ENCODE assay signal across 16 mouse cellular contexts in genomic region chr13:16018807-16019510, GRCm38 (mm10). TPM values are rescaled to one million over a fixed set of nuclear protein-coding genes. Genes with fewer than 3 reads are reported as not detected.
DNase-seq lines count a peak whose midpoint lies in the region; ATAC-seq and TF ChIP-seq lines count a peak whose summit lies in the region.
"Had no signal": no experiment of that assay in that cellular context is flagged by ENCODE, and none has a peak within 500 bp of the region (broad histone marks: within the 10 kb centered on the region; RNA-seq: fewer than 3 reads in every experiment).

No protein-coding gene starts in this region.

- H3K27me3 ChIP-seq in heart, embryonic 11.5 days (ENCODE audit: control insufficient read depth, insufficient read depth, low read length), result peaks cover 3% of the 10 kb centered on the region; the same call in 1 of the 2 replicates
- H3K27me3 ChIP-seq in heart, adult 2 months (ENCODE audit: control insufficient read depth, insufficient read depth, low read length), result peaks cover 3% of the 10 kb centered on the region; the same call in 1 of the 2 replicates
- peaks cover 5% of the 10 kb centered on the region for H3K27me3 ChIP-seq in lung, embryonic 15.5 days
- no peaks in the 10 kb centered on the region for H3K27me3 ChIP-seq in lung, postnatal 0 days (replicated peaks; ENCODE audit: insufficient read depth, low read length)
- H3K27me3 ChIP-seq in intestine, embryonic 15.5 days (replicated peaks), result peaks cover 6% of the 10 kb centered on the region; the same call in 1 of the 2 replicates
- H3K27me3 ChIP-seq in stomach, embryonic 15.5 days (replicated peaks), result 0 out of 2 replicates have a peak, but pooled peaks cover 6% of the 10 kb centered on the region

- intact Hi-C loops in heart, adult 2 months (cut with DNase I), result loop anchor here (10.0 kb wide), 1 partner anchor 806 kb away; no protein-coding TSS in a partner anchor

- H3K4me3 ChIP-seq in heart, embryonic 11.5 days (ENCODE audit: low read depth, low read length), result peak overlapping the region; percentile 53; the same call in 1 of the 2 replicates
- H3K4me3 ChIP-seq in heart, adult 2 months, result no peak overlapping the region
- no peak overlapping the region for H3K4me3 ChIP-seq in lung, embryonic 15.5 days
- no peak overlapping the region for H3K4me3 ChIP-seq in lung, postnatal 0 days (ENCODE audit: low read depth, low read length)
- H3K4me3 ChIP-seq in intestine, embryonic 15.5 days (replicated peaks), result no peak overlapping the region
- H3K4me3 ChIP-seq in stomach, embryonic 15.5 days (replicated peaks), result 0 out of 2 replicates have a peak overlapping the region, but pooled peaks have one; percentile 11
- H3K4me3 ChIP-seq: forebrain, embryonic 10.5 days had no signal

- H3K9me3 ChIP-seq in heart, embryonic 11.5 days (replicated peaks; ENCODE audit: control insufficient read depth, low read length), result no peaks in the 10 kb centered on the region
- H3K9me3 ChIP-seq in lung, embryonic 15.5 days, result no peaks in the 10 kb centered on the region
- H3K9me3 ChIP-seq in lung, postnatal 0 days (ENCODE audit: low read length), result no peaks in the 10 kb centered on the region
- H3K9me3 ChIP-seq in intestine, embryonic 15.5 days, result no peaks in the 10 kb centered on the region
- H3K9me3 ChIP-seq in stomach, embryonic 15.5 days, result no peaks in the 10 kb centered on the region
- H3K9me3 ChIP-seq: forebrain, embryonic 10.5 days; hindbrain, embryonic 15.5 days had no signal

- no peaks in the 10 kb centered on the region for H3K79me2 ChIP-seq in heart, adult 2 months (replicated peaks; ENCODE audit: control insufficient read depth, insufficient read depth, low read length)

- peak overlapping the region; percentile 88 for H3K4me2 ChIP-seq in heart, embryonic 11.5 days
- H3K4me2 ChIP-seq in lung, embryonic 15.5 days, result peak overlapping the region; percentile 16
- H3K4me2 ChIP-seq in lung, postnatal 0 days (replicated peaks; ENCODE audit: low read depth, low read length), result no peak overlapping the region; the same call in 1 of the 2 replicates
- H3K4me2 ChIP-seq in intestine, embryonic 15.5 days (replicated peaks), result 0 out of 2 replicates have a peak overlapping the region, but pooled peaks have one; percentile 26
- H3K4me2 ChIP-seq in stomach, embryonic 15.5 days, result no peak overlapping the region; the same call in 1 of the 2 replicates
- H3K4me2 ChIP-seq: midbrain, embryonic 11.5 days had no signal

- 74% methylated on average over 3 of the region's 3 CpGs for WGBS in heart, embryonic 11.5 days (ENCODE audit: insufficient replicate concordance)
- WGBS in heart, adult 2 months, result 70% methylated on average over 3 of the region's 3 CpGs
- 63% methylated on average over 3 of the region's 3 CpGs for WGBS in lung, embryonic 15.5 days
- WGBS in lung, postnatal 0 days, result 80% methylated on average over 3 of the region's 3 CpGs
- 68% methylated on average over 3 of the region's 3 CpGs for WGBS in intestine, embryonic 15.5 days
- WGBS in stomach, embryonic 15.5 days, result 73% methylated on average over 3 of the region's 3 CpGs

- H3K36me3 ChIP-seq in heart, embryonic 11.5 days (ENCODE audit: control insufficient read depth, insufficient read depth, low read length), result no peaks in the 10 kb centered on the region
- no peaks in the 10 kb centered on the region for H3K36me3 ChIP-seq in heart, adult 2 months (ENCODE audit: control insufficient read depth, insufficient read depth, low read length)
- no peaks in the 10 kb centered on the region for H3K36me3 ChIP-seq in lung, embryonic 15.5 days
- no peaks in the 10 kb centered on the region for H3K36me3 ChIP-seq in lung, postnatal 0 days (ENCODE audit: insufficient read depth, low read length)
- H3K36me3 ChIP-seq in intestine, embryonic 15.5 days, result no peaks in the 10 kb centered on the region
- H3K36me3 ChIP-seq in stomach, embryonic 15.5 days, result no peaks in the 10 kb centered on the region
- H3K36me3 ChIP-seq: forebrain, embryonic 10.5 days; hindbrain, embryonic 15.5 days had no signal

- no peak for ATAC-seq in heart, embryonic 11.5 days (replicated peaks; ENCODE audit: insufficient number of reproducible peaks, low FRiP score, low TSS enrichment)
- ATAC-seq in lung, embryonic 15.5 days (ENCODE audit: borderline replicate concordance, extremely low read depth, low FRiP score, low TSS enrichment), result no peak
- no peak for ATAC-seq in lung, postnatal 0 days
- no peak for ATAC-seq in intestine, embryonic 15.5 days
- no peak for ATAC-seq in stomach, embryonic 15.5 days (ENCODE audit: insufficient read depth, low FRiP score, low read depth)
- ATAC-seq: CD4-positive, CD25-positive, alpha-beta regulatory T cell, adult 4 months had no signal

- no peak for DNase-seq in heart, adult 2 months
- DNase-seq in lung, postnatal 0 days (ENCODE audit: low spot score), result no peak
- DNase-seq in kidney, adult 9 months, result no peak
- DNase-seq in ovary, postnatal 10 days (ENCODE audit: low spot score), result no peak
- DNase-seq: cerebellum, postnatal 36 days; gastrocnemius, postnatal 14 days; kidney, postnatal 10 days; right cerebral cortex, adult 18-20 months had no signal

- H3K4me1 ChIP-seq in heart, embryonic 11.5 days (ENCODE audit: control insufficient read depth, insufficient read depth, low read length), result no peaks in the 10 kb centered on the region; the same call in 1 of the 2 replicates
- H3K4me1 ChIP-seq in heart, adult 2 months (ENCODE audit: control insufficient read depth, insufficient read depth, low read length), result no peaks in the 10 kb centered on the region
- H3K4me1 ChIP-seq in lung, embryonic 15.5 days, result peaks cover 10% of the 10 kb centered on the region
- H3K4me1 ChIP-seq in lung, postnatal 0 days (ENCODE audit: insufficient read depth, low read depth, low read length), result peaks cover 7% of the 10 kb centered on the region; the same call in 1 of the 2 replicates
- H3K4me1 ChIP-seq in intestine, embryonic 15.5 days (replicated peaks), result peaks cover 10% of the 10 kb centered on the region
- H3K4me1 ChIP-seq in stomach, embryonic 15.5 days, result peaks cover 10% of the 10 kb centered on the region; the same call in 1 of the 2 replicates

- H3K27ac ChIP-seq in heart, embryonic 11.5 days (ENCODE audit: low read depth, low read length), result no peak overlapping the region
- H3K27ac ChIP-seq in heart, adult 2 months, result no peak overlapping the region
- H3K27ac ChIP-seq in lung, embryonic 15.5 days, result no peak overlapping the region
- H3K27ac ChIP-seq in lung, postnatal 0 days (ENCODE audit: low read length), result no peak overlapping the region
- H3K27ac ChIP-seq in intestine, embryonic 15.5 days, result no peak overlapping the region
- no peak overlapping the region for H3K27ac ChIP-seq in stomach, embryonic 15.5 days
- H3K27ac ChIP-seq: forebrain, embryonic 10.5 days; hindbrain, embryonic 15.5 days had no signal

- no peak overlapping the region for H3K9ac ChIP-seq in heart, embryonic 11.5 days (ENCODE audit: low read depth, low read length)
- H3K9ac ChIP-seq in heart, adult 2 months (ENCODE audit: low read depth, low read length), result no peak overlapping the region
- H3K9ac ChIP-seq in lung, embryonic 15.5 days, result no peak overlapping the region
- no peak overlapping the region for H3K9ac ChIP-seq in lung, postnatal 0 days (replicated peaks; ENCODE audit: low read depth)
- H3K9ac ChIP-seq in intestine, embryonic 15.5 days, result no peak overlapping the region
- no peak overlapping the region for H3K9ac ChIP-seq in stomach, embryonic 15.5 days
- H3K9ac ChIP-seq: hindbrain, embryonic 15.5 days had no signal

- no peak for TF ChIP-seq POLR2A in heart, adult 2 months (IDR thresholded peaks at IDR 0.05; ENCODE audit: insufficient read depth, low read depth, low read length)

- no peak for TF ChIP-seq EP300 in heart, adult 2 months (IDR thresholded peaks at IDR 0.05; ENCODE audit: insufficient read depth, low read depth, low read length)
- no peak for TF ChIP-seq EP300 in lung, postnatal 0 days (IDR thresholded peaks at IDR 0.05)

- TF ChIP-seq CTCF in heart, adult 2 months (IDR thresholded peaks at IDR 0.05), result no peak
- TF ChIP-seq CTCF in lung, postnatal 0 days (IDR thresholded peaks at IDR 0.05), result no peak

RNA-seq across cellular contexts. Expression of gene Inhba, which starts 7.3 kb away (rescaled TPM):
- 16.6 and 17.0 TPM in 2 replicates for polyA plus RNA-seq in heart, embryonic 11.5 days (2014; fragmentation: Nextera tagmentation; extraction: Ambion mirVana)
- total RNA-seq in heart, adult 2 months (2021), result 1 to 10 TPM; 2.5 TPM
- polyA plus RNA-seq in heart, adult 2 months (2012; rRNA removed), result 0.61 and 0.85 TPM in 2 replicates
- polyA plus RNA-seq in lung, embryonic 15.5 days (2015; fragmentation: Nextera tagmentation; extraction: Ambion mirVana), result 3.5 and 4.7 TPM in 2 replicates
- polyA plus RNA-seq in lung, postnatal 0 days (2015; fragmentation: Nextera tagmentation; extraction: Ambion mirVana), result 1.1 and 2.5 TPM in 2 replicates
- 2.5 TPM in 2 replicates for polyA plus RNA-seq in intestine, embryonic 15.5 days (2015; fragmentation: Nextera tagmentation; extraction: Ambion mirVana)
- polyA plus RNA-seq in stomach, embryonic 15.5 days (2015; fragmentation: Nextera tagmentation; extraction: Ambion mirVana), result 3.0 and 3.5 TPM in 2 replicates
- polyA plus RNA-seq: CD4-positive, CD25-positive, alpha-beta regulatory T cell, adult 4 months had no signal

Comparison
In these comparisons a context has a peak if more than half of its experiments do, and no peak if none do; other contexts are left out.
1. H3K4me2 ChIP-seq: peak in heart, embryonic 11.5 days (single experiment), lung, embryonic 15.5 days (single experiment) and intestine, embryonic 15.5 days (single experiment); none in lung, postnatal 0 days (single experiment) and stomach, embryonic 15.5 days (single experiment).
2. H3K4me3 ChIP-seq: peak in heart, embryonic 11.5 days (single experiment) and stomach, embryonic 15.5 days (single experiment); none in heart, adult 2 months (single experiment), lung, embryonic 15.5 days (single experiment), lung, postnatal 0 days (single experiment) and intestine, embryonic 15.5 days (single experiment).